Mouse (Mus musculus) embryo, embryonic 10.5 days (tissue): ENCODE measurements at regions not wholly inside any gene's neighbourhood (a gene's known extent, or its start where the extent isn't known, plus 50 kb on each side); places are given as distances from the start of the nearest gene placed in this dataset.

Experiments
- DNase-seq: peaks from one replicate; pipeline ENCODE4 v3.0.0-alpha.2; 2015; ENCODE audit warnings: low spot score

GRCm38 (mm10) chr11:82588744-82589143 lies 175.4 kb downstream of the Cct6b start:
- no peak for DNase-seq

GRCm38 (mm10) chr11:82579841-82580415 lies 184.2 kb downstream of the Cct6b start:
- peak; percentile 30 for DNase-seq

- peak; percentile 26 for DNase-seq
Measured at GRCm38 (mm10) chr11:82576019-82576418, 187.3 kb downstream of the Tmem132e start.

- DNase-seq = no peak
Measured at GRCm38 (mm10) chr11:82573126-82573525, 184.4 kb downstream of the Tmem132e start.

GRCm38 (mm10) chr11:82571525-82571924 lies 182.8 kb downstream of the Tmem132e start:
- peak; percentile 50 for DNase-seq

- DNase-seq = peak; percentile 42
Measured at GRCm38 (mm10) chr11:82569819-82570218, 181.1 kb downstream of the Tmem132e start.

- no peak for DNase-seq
Measured at GRCm38 (mm10) chr11:82568219-82568676, 179.5 kb downstream of the Tmem132e start.

- DNase-seq = no peak
Measured at GRCm38 (mm10) chr11:82567014-82567685, 178.4 kb downstream of the Tmem132e start.

- no peak for DNase-seq
Measured at GRCm38 (mm10) chr11:82566092-82566491, 177.4 kb downstream of the Tmem132e start.

- no peak for DNase-seq
Measured at GRCm38 (mm10) chr11:82564181-82564580, 175.5 kb downstream of the Tmem132e start.

- DNase-seq = no peak
Measured at GRCm38 (mm10) chr11:82542028-82542427, 153.3 kb downstream of the Tmem132e start.

GRCm38 (mm10) chr11:82541376-82541775 lies 152.7 kb downstream of the Tmem132e start:
- no peak for DNase-seq

- peak; percentile 61 for DNase-seq
Measured at GRCm38 (mm10) chr11:82537931-82538330, 149.2 kb downstream of the Tmem132e start.

GRCm38 (mm10) chr11:82523200-82523802 lies 134.6 kb downstream of the Tmem132e start:
- DNase-seq = no peak

GRCm38 (mm10) chr11:82521383-82521782 lies 132.7 kb downstream of the Tmem132e start:
- no peak for DNase-seq

GRCm38 (mm10) chr11:82518691-82519090 lies 130.0 kb downstream of the Tmem132e start:
- peak; percentile 42 for DNase-seq

- peak; percentile 80 for DNase-seq
Measured at GRCm38 (mm10) chr11:82514526-82515144, 125.9 kb downstream of the Tmem132e start.

GRCm38 (mm10) chr11:82508564-82508963 lies 119.9 kb downstream of the Tmem132e start:
- DNase-seq = no peak
